Mouse (Mus musculus) limb, embryonic 12.5 days (tissue): ENCODE results near the gene Zic5. TPM values are rescaled to one million over a fixed set of nuclear protein-coding genes. Genes with fewer than 3 reads are reported as not detected.

Source experiments
- ATAC-seq: fragments of 200-750 bp; cut with Nextera tagmentation; 2 replicates; pipeline ENCODE4 v1.8.0; 2017; ENCODE audit warnings: low read depth, moderate TSS enrichment; ENCODE audit not compliant: insufficient number of reproducible peaks, insufficient read depth, low FRiP score, low TSS enrichment
- H3K27ac ChIP-seq: fragments of 300-500 bp; sonication (generic); 2 replicates; pipeline ENCODE4 v1.5.1; 2016; ENCODE audit warnings: mild to moderate bottlenecking, moderate library complexity
- H3K27me3 ChIP-seq: fragments of 300-500 bp; sonication (generic); 2 replicates; pipeline ENCODE4 v1.6.1; 2016; ENCODE audit warnings: mild to moderate bottlenecking, moderate library complexity
- H3K36me3 ChIP-seq: fragments of 300-500 bp; sonication (generic); 2 replicates; pipeline ENCODE4 v1.6.1; 2016; ENCODE audit warnings: mild to moderate bottlenecking, moderate library complexity
- H3K4me1 ChIP-seq: fragments of 300-500 bp; sonication (generic); replicated peaks from 2 replicates; pipeline ENCODE4 v1.6.1; 2016
- H3K4me2 ChIP-seq: fragments of 300-500 bp; sonication (generic); 2 replicates; pipeline ENCODE4 v1.6.1; 2016; ENCODE audit warnings: mild to moderate bottlenecking, moderate library complexity
- H3K4me3 ChIP-seq: fragments of 300-500 bp; sonication (generic); replicated peaks from 2 replicates; pipeline ENCODE4 v1.5.1; 2016; ENCODE audit warnings: mild to moderate bottlenecking
- H3K9ac ChIP-seq: fragments of 300-500 bp; sonication (generic); replicated peaks from 2 replicates; pipeline ENCODE4 v1.6.1; 2016; ENCODE audit warnings: mild to moderate bottlenecking, moderate library complexity
- H3K9me3 ChIP-seq: fragments of 300-500 bp; sonication (generic); 2 replicates; pipeline ENCODE4 v1.6.1; 2016; ENCODE audit warnings: mild to moderate bottlenecking, moderate library complexity
- WGBS: fragments of 180-500 bp; shearing (Covaris S2); methylation state at CpG from one replicate; pipeline ENCODE4 v1.1.7; 2016; 5-methylcytosine and 5-hydroxymethylcytosine counted together
- polyA plus RNA-seq: library from polyadenylated mRNA; unstranded; fragments of >200 nt; fragmentation: Nextera tagmentation; extraction: Ambion mirVana; gene quantifications from 2 replicates; pipeline ENCODE4 v1.2.1, GENCODE M21; 2016

Gene Zic5
- 8.0 TPM in 2 replicates for polyA plus RNA-seq

DNA sequence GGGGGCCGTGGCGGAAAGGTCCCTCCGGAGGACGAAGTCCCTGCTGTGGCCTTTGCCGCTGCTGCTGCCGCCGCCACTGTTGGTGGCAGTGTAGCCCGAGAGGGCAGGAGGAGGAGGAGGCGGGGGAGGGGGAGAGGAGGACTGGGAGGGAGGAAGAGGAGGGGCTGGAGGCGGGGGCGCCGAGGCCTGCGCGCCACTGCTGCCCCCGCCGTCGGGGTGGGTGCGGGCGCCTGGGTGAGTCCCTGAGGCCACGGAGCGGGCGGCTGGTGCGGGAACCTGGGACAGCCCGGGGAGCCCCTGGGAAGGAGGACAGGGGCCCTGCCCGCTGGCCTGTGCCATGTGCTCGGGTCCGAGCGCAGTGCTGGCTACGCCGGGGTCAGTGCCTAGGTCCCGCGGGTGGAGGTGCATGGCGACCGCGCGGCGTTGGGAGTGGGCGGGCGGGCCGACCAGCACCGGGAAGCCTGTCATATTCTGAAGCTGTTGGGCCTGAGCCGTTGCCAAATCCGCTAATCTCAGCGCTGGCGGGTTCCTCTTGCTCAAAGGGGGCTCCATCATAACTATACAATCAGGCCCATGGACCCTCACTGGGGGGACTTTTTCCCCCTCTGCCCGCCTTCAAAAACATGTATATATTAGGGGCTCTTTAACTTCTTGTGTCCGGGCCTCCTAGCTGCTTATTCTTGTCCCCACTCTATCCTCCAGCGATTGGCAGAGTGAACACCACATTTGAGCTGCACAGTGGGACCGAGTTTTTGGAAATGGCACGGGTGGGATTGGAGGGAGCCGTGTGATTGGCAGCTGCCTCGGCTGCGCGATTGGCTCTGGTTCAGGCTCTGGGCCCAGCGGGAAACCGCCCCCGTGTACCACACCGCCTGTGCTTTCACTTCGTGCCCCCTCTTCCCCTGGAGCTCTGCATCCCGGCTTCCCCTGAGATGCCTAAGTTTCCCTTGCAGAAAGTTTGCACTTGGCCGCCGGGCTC is at the start of gene Zic5:
TSS of gene Zic5 (minus strand) at position 915 of the 979 bp plus-strand sequence.
- ATAC-seq = peak; percentile 78
- H3K27me3 ChIP-seq = peaks cover 73% of the 10 kb centered on the region
- peak within 1 kb of the TSS; percentile 96 for H3K27ac ChIP-seq

GRCm38 (mm10) chr14:122513511-122514036 is 48.1 kb upstream of the Zic5 start:
- Histone ChIP-seq H3K27ac (no peak overlapping the region), H3K4me2 (no peak overlapping the region), H3K9ac (no peak overlapping the region), H3K4me3 (no peak overlapping the region), H3K4me1 (no peaks in the 10 kb centered on the region), H3K9me3 (no peaks in the 10 kb centered on the region), H3K27me3 (no peaks in the 10 kb centered on the region), H3K36me3 (no peaks in the 10 kb centered on the region)
- 79% methylated on average over 1 of the region's 1 CpGs for WGBS
- ATAC-seq = no peak

More for the DNA sequence above, at the start of gene Zic5:
- Histone ChIP-seq H3K36me3 (no peaks in the 10 kb centered on the region), H3K9ac (peak within 1 kb of the TSS; percentile 87), H3K9me3 (no peaks in the 10 kb centered on the region), H3K4me2 (peak within 1 kb of the TSS; percentile 87), H3K4me3 (peak within 1 kb of the TSS; percentile 69), H3K4me1 (peaks cover 40% of the 10 kb centered on the region)
- WGBS = under 1% methylated on average over 49 of the region's 62 CpGs

GRCm38 (mm10) chr14:122511519-122511918 is 46.0 kb upstream of the Zic5 start:
- Histone ChIP-seq H3K4me1 (no peaks in the 10 kb centered on the region), H3K27me3 (no peaks in the 10 kb centered on the region), H3K4me2 (no peak overlapping the region), H3K9me3 (no peaks in the 10 kb centered on the region), H3K27ac (no peak overlapping the region), H3K36me3 (no peaks in the 10 kb centered on the region), H3K9ac (no peak overlapping the region), H3K4me3 (no peak overlapping the region)
- ATAC-seq = no peak
- 77% methylated on average over 3 of the region's 3 CpGs for WGBS

DNA sequence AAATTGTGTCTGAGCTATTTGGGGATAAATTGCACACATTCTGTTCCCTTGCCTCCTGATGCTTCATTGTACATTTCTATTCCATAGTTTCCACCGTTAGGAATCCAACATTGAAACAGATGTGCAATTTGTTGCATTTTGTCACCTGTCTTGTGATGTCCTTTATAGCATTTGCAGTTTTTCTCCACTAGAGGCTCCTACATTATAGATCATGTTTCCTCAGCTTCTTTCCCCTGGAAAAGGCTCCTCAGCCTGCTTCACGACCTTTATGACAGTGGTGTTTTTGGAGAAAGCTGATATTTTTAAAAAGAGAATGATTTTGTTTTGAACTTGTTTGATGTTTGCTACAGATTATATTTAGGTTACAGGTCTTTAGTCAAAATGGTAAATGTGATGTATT is 43.6 kb upstream of the Zic5 start:
- Histone ChIP-seq H3K27me3 (no peaks in the 10 kb centered on the region), H3K4me1 (no peaks in the 10 kb centered on the region), H3K27ac (no peak overlapping the region), H3K4me3 (no peak overlapping the region), H3K9me3 (no peaks in the 10 kb centered on the region), H3K36me3 (no peaks in the 10 kb centered on the region), H3K4me2 (no peak overlapping the region), H3K9ac (no peak overlapping the region)
- 19% methylated on average over 2 of the region's 2 CpGs for WGBS
- no peak for ATAC-seq

GRCm38 (mm10) chr14:122492015-122492414 is 26.5 kb upstream of the Zic5 start:
- H3K4me2 ChIP-seq = no peak overlapping the region
- WGBS = 61% methylated on average over 1 of the region's 1 CpGs
- H3K9ac ChIP-seq = no peak overlapping the region
- ATAC-seq = no peak
- H3K27ac ChIP-seq = no peak overlapping the region
- peaks cover 17% of the 10 kb centered on the region for H3K4me1 ChIP-seq
- no peak overlapping the region for H3K4me3 ChIP-seq
- H3K27me3 ChIP-seq = peaks cover 29% of the 10 kb centered on the region
- H3K9me3 ChIP-seq = no peaks in the 10 kb centered on the region
- no peaks in the 10 kb centered on the region for H3K36me3 ChIP-seq

- H3K27ac ChIP-seq = no peak overlapping the region
- no peaks in the 10 kb centered on the region for H3K36me3 ChIP-seq
- H3K27me3 ChIP-seq = peaks cover 29% of the 10 kb centered on the region
- 58% methylated on average over 6 of the region's 6 CpGs for WGBS
- H3K9ac ChIP-seq = no peak overlapping the region
- H3K4me1 ChIP-seq = peaks cover 18% of the 10 kb centered on the region
- no peak for ATAC-seq
- no peaks in the 10 kb centered on the region for H3K9me3 ChIP-seq
- H3K4me2 ChIP-seq = no peak overlapping the region
- H3K4me3 ChIP-seq = no peak overlapping the region
These were observed 26.0 kb upstream of the Zic5 start for GRCm38 (mm10) chr14:122491521-122491920.

- no peaks in the 10 kb centered on the region for H3K36me3 ChIP-seq
- peak within 1 kb of the TSS; percentile 72 for H3K27ac ChIP-seq
- peak within 1 kb of the TSS; percentile 65 for H3K9ac ChIP-seq
- peak within 1 kb of the TSS; percentile 43 for H3K4me3 ChIP-seq
- ATAC-seq = peak; percentile 51
- WGBS = under 1% methylated on average over 51 of the region's 51 CpGs
- peak within 1 kb of the TSS; percentile 77 for H3K4me2 ChIP-seq
- peaks cover 21% of the 10 kb centered on the region for H3K4me1 ChIP-seq
- H3K9me3 ChIP-seq = no peaks in the 10 kb centered on the region
- H3K27me3 ChIP-seq = peaks cover 29% of the 10 kb centered on the region
These were observed 25.2 kb upstream of the Zic5 start, which contains the start of gene Gm10837 for GRCm38 (mm10) chr14:122490441-122491328. Gm10837 (plus strand) TSS chr14:122490586.

DNA sequence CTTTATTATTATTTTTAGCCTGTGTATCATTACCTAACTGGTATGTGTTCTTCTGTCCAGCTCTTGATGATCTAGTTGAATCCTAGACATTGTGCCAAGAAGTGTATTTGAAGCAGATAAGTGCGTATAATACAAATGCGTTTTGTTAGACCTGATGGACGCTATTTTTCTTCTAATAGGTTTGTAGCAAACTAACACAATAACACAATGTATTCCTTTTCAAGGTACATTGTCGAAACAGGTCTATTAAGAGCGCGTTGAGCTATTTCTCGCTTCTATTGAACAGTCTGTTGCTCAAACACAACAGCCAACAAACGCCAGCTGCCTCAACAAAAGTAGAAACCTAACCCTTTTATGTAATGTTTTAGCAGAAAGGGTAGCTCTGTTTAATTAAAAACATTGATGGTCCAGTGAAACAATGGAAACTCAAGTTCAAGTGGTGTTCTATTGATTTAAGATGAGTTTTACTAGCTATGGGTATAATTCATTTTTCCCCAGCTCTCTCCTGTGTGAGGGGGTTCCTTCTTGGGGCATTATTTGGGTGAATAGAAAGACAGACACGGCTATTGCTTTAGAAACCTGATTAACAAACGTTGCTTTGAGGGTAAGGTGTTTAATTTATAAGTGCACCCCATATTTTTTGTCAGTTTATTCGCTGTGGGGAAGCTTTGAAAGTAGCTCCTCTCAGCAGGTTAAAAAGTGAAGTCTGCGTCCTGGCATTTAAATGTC is 24.4 kb upstream of the Zic5 start:
- 3% methylated on average over 12 of the region's 12 CpGs for WGBS
- Histone ChIP-seq H3K9ac (peak overlapping the region; percentile 65; the same call in 1 of the 2 replicates), H3K4me3 (peak overlapping the region; percentile 43), H3K9me3 (no peaks in the 10 kb centered on the region), H3K36me3 (no peaks in the 10 kb centered on the region), H3K4me1 (peaks cover 30% of the 10 kb centered on the region), H3K4me2 (peak overlapping the region; percentile 77), H3K27ac (0 out of 2 replicates have a peak overlapping the region, but pooled peaks have one; percentile 72), H3K27me3 (peaks cover 37% of the 10 kb centered on the region)
- ATAC-seq = no peak

GRCm38 (mm10) chr14:122489041-122489440 is 23.6 kb upstream of the Zic5 start:
- Histone ChIP-seq H3K27ac (no peak overlapping the region), H3K27me3 (peaks cover 45% of the 10 kb centered on the region), H3K4me1 (peaks cover 38% of the 10 kb centered on the region), H3K4me2 (peak overlapping the region; percentile 77), H3K9me3 (no peaks in the 10 kb centered on the region), H3K36me3 (no peaks in the 10 kb centered on the region), H3K9ac (no peak overlapping the region), H3K4me3 (no peak overlapping the region)
- ATAC-seq = no peak
- 0% methylated on average over 5 of the region's 5 CpGs for WGBS

- H3K27me3 ChIP-seq = peaks cover 54% of the 10 kb centered on the region
- no peak overlapping the region for H3K27ac ChIP-seq
- H3K4me3 ChIP-seq = no peak overlapping the region
- no peak for ATAC-seq
- H3K36me3 ChIP-seq = no peaks in the 10 kb centered on the region
- 0 out of 2 replicates have a peak overlapping the region, but pooled peaks have one; percentile 15 for H3K4me2 ChIP-seq
- H3K9ac ChIP-seq = no peak overlapping the region
- peaks cover 52% of the 10 kb centered on the region for H3K4me1 ChIP-seq
- no peaks in the 10 kb centered on the region for H3K9me3 ChIP-seq
- WGBS = under 1% methylated on average over 5 of the region's 5 CpGs
These were observed 21.9 kb upstream of the Zic5 start for GRCm38 (mm10) chr14:122487366-122487765.
